Mouse (Mus musculus) urinary bladder, postnatal 14 days (tissue): ENCODE results near the gene Tubgcp6.
A peak's percentile ranks its signal among the peaks of the same experiment; 100 is the strongest.

Experiments used
- DNase-seq: peaks from one replicate; pipeline ENCODE4 v3.0.0; 2021; ENCODE audit warnings: low spot score

The Tubgcp6 gene

GRCm38 (mm10) chr15:89100823-89101222, 22.1 kb downstream of the Tubgcp6 start:
- no peak for DNase-seq

- DNase-seq: no peak
Measured at GRCm38 (mm10) chr15:89098616-89099015, 24.3 kb downstream of the Tubgcp6 start.

- no peak for DNase-seq
Measured at GRCm38 (mm10) chr15:89097450-89097849, 25.5 kb downstream of the Tubgcp6 start.

- DNase-seq: no peak
Measured at GRCm38 (mm10) chr15:89092181-89092580, 30.7 kb downstream of the Tubgcp6 start.

- no peak for DNase-seq
Measured at GRCm38 (mm10) chr15:89090662-89091061, 32.2 kb downstream of the Tubgcp6 start.

GRCm38 (mm10) chr15:89089248-89090051, 33.5 kb downstream of the Tubgcp6 start:
- DNase-seq: peak; percentile 22

- peak; percentile 93 for DNase-seq
Measured at GRCm38 (mm10) chr15:89088607-89089247, 34.2 kb downstream of the Tubgcp6 start, which contains the start of gene Selenoo. Selenoo (plus strand) TSS chr15:89089084.

- no peak for DNase-seq
Measured at GRCm38 (mm10) chr15:89084826-89085225, 38.1 kb downstream of the Tubgcp6 start.

GRCm38 (mm10) chr15:89083906-89084305, 39.0 kb downstream of the Tubgcp6 start:
- no peak for DNase-seq

- peak; percentile 74 for DNase-seq
Measured at GRCm38 (mm10) chr15:89078208-89078836, 44.6 kb downstream of the Tubgcp6 start.

GRCm38 (mm10) chr15:89076156-89076731, 46.7 kb downstream of the Tubgcp6 start:
- peak; percentile 55 for DNase-seq

GRCm38 (mm10) chr15:89075478-89076147, 47.3 kb downstream of the Tubgcp6 start:
- peak; percentile 87 for DNase-seq

GRCm38 (mm10) chr15:89074613-89075477, 48.1 kb downstream of the Tubgcp6 start, which contains the start of gene Trabd:
Trabd (plus strand) TSS chr15:89075124.
- no peak for DNase-seq

GRCm38 (mm10) chr15:89073993-89074603, 48.8 kb downstream of the Tubgcp6 start:
- DNase-seq: no peak

- DNase-seq: no peak
Measured at GRCm38 (mm10) chr15:89070606-89071005, 52.3 kb downstream of the Tubgcp6 start.

- DNase-seq: no peak
Measured at GRCm38 (mm10) chr15:89069336-89069840, 53.5 kb downstream of the Tubgcp6 start.

GRCm38 (mm10) chr15:89068226-89068625, 54.7 kb downstream of the Tubgcp6 start:
- no peak for DNase-seq

GRCm38 (mm10) chr15:89067609-89068008, 55.3 kb downstream of the Tubgcp6 start:
- no peak for DNase-seq

GRCm38 (mm10) chr15:89064891-89065290, 58.0 kb downstream of the Tubgcp6 start:
- DNase-seq: no peak

- no peak for DNase-seq
Measured at GRCm38 (mm10) chr15:89063536-89063935, 59.4 kb downstream of the Tubgcp6 start.
